Mouse (Mus musculus): ENCODE data around the gene Gpcpd1.

Gpcpd1 gene

DNA sequence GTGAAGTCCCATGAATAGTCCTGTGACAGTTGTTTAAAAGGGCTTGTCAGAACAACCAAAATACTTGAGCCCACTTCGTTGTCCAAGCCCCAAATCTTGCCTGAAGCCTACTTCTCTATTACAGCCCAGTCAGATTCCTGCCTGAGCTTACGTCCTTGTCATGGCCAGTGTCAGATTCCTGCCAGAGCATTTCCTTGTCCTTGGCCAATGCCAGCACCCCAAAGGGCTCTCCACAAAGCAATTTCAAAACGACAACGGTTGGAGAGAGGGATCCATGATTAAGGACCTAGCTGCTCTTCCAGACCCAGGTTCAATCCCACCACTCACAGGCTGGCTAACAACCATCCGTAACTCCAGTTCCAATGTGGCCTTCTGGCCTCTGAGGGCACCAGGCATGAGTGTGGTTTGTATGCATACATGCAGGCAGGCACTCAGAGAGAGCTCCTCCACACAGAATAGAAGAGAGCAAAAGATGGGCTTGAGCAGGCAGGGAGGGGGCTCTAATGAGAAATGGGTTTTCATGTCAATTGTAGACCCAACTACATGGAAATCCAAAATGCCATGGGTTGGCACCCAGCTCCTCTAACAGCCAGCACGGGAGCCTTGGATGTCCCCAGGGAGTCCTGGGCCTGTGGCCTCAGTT lies 70.2 kb downstream of the Gpcpd1 start:
- no peak for DNase-seq (ENCODE audit: low read depth, low spot score)

DNA sequence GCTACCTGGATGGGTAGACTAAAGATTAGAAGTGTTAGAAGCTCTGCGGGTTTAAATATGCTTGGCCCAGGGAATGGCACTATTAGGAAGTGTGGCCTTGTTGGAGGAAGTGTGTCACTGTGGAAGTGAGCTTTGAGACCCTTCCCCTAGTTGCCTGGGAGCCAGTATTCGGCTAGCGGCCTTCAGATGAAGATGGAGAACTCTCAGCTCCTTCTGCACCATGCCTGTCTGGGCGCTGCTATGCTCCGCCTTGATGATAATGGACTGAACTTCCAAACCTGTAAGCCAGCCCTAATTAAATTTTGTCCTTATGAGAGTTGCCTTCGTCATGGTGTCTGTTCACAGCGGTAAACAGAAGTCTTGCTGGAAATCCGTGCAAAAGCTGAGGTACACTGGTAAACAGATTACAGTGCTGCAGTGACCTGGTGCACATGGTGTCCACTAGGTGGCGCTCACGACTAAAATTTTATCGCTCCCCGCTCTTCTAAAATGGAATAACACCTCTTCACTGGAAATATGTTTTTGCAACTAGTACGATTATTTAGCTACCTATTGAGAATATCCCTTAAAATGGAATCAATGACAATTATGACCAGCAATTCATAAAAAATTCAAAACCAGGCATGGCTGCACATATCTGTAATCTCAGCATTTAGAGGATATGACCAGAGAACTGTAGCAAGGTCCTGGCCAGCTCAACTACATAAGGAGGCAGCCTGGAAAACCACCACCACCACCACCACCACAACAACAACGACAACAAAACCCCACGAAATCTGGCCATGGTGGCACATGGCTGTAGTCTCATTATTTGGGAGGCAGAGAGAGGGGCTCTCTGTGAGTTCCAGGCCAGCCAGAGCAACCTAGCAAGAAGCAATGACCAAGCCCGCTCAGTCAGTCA lies 71.1 kb downstream of the Gpcpd1 start:
- DNase-seq (ENCODE audit: low read depth, low spot score) = peak; percentile 82

DNA sequence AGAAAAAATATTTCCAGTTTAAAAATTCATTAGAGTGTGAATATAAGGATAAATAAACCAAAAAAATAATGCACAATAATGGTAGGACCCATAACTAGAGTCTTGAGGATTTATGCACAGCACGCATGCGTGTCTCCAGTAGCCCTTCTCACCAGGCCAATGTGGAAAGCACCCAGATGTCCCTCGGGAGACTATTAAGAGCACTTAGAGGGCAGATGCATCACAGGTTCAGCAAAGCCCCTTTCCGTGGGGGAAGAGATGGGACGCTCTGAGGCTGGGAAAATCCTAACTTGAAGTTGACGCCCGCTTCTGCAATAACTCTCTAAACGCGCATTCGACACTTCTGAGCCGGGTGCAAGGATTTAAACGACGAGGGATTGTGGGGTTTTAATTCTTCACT lies 71.9 kb downstream of the Gpcpd1 start:
- no peak for DNase-seq (ENCODE audit: low read depth, low spot score)

DNA sequence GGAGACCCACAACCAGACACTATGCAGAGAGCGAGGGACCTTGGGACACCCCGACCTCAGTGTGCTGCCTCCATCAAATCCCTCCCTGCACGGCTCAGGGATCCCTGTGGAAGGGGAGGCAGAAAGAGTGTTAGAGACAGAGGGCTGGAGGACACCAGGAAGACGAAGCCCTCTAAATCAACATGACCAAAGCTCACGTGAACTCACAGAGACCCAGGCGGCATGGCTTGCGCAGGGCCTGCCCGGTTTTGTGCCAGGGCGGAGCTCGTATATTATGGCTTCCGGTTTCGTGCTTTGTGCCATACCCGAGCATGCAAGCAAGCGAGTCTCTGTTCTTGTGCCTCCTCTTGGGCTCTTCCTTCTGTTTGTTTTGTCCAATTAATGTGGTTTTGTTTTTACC lies 72.5 kb downstream of the Gpcpd1 start:
- peak; percentile 28 for DNase-seq (ENCODE audit: low read depth, low spot score)

DNA sequence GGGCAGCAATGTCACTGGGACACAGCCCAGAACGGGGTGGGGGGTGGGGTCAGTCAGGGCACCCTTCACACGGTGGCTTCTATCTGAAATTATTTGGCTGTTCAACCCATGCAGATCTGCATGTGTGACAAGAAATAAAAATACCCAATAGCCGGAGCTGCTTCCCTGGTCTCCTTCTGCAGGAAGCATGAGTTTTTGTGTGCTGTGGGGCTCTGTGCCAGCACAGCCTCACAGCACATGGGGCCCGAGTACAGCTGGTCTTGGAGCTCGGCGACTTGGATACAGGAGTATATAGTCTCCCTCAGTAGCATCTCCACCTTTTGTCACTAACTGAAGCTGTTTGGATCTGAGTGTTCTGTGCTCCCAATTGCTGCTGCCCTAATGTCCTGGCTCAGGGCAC lies 73.2 kb downstream of the Gpcpd1 start:
- DNase-seq (ENCODE audit: low read depth, low spot score) = peak; percentile 19

DNA sequence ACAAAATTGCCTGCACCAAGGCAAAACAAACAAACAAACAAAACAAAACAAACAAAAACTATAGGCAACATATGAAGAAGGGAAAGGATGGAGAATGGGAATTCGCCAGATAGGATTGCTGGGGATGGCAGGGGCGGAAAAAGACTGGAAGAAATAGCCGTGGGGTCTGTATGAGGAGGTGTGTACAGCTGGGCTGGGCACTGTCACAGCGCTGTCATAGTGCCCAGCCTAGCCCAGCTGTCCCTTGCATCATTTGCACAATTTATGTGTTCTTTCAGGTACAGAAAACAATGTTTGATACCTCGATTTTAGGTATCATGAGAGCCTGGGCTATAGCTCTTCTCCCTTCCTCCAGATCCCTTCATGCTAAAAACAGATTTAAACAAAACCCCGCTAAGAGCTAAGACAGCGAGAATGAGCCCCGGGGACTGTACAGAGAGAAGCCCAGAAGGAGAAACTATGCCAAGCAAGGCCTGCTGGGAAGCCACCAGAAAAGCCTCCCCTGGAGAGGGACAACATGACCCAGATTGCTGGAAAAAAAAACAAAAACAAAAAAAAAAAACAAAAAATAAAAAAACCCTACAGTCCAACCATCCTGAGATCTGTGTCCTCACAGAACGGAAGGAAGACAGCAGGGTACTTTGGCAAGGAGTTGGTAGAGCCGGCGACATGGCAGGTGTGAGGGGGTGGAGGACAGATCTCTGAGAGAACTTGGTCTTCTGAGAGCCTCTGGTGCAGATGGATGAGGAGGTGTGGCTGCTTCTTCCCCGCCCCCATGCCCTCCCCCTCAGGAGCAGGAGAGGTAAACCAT lies 74.0 kb downstream of the Gpcpd1 start:
- peak; percentile 59 for DNase-seq (ENCODE audit: low read depth, low spot score)

DNA sequence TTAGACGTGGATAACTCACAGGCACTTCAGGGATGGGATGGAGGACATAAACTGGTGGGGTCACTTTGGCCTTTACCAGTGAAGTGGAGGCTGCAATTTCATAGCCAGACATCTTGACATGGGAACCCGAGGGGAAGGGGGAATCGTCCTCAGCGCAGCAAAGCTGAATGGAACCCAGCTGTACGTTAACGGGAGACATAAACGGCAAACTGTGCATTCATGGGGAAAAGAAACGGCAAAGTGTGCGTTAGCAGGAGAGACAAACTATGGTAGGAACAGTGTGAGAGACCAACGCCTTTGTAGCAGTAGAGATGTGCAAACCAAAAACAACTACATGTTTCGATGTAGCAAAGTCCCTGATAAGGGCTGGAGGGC lies 74.6 kb downstream of the Gpcpd1 start:
- no peak for DNase-seq (ENCODE audit: low read depth, low spot score)

DNA sequence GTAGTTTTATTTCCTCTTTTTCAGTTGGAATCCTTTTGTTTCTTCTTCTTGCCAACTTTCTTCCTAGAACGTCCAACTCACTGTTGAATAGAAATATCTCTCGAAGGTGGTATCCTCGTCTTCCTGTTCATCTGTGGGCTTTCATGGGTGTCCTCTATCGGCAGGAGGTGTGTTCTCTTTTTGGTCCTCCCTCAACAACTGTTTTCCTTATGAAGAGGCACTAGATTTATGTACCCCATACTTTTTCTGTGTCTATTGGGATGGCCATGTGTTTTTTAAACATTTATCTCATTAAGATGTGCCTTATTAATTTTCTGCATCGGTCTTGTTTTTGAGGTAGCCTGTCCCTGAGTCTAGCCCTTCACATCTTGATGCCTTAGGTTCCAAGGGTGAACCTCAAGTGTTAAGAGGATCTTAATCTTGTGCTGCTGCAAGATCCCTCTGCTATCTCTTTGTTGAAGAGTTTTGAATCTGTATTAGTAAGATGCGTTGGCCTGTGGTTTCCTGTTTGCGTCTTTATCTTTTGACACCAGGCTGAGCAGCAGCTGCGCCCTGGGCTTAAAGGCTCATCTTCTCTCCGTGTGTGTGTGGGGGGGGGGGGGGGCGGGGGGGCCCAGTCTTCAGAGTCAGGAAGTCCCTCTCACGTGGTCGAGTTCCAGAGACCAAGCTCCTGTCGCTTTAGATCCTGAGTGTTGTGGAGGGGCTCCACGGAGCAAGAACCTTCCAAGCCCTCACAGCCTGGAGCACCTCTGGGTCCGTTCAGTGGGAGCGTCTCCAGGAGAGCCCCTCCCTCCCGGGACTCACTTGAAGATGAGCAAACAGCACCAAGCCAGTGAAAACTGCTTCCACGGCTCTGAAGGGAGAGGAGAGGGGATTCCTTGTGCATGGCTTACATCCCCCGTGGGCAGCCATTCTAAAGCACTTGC lies 75.2 kb downstream of the Gpcpd1 start:
- DNase-seq (ENCODE audit: low read depth, low spot score) = peak; percentile 93

DNA sequence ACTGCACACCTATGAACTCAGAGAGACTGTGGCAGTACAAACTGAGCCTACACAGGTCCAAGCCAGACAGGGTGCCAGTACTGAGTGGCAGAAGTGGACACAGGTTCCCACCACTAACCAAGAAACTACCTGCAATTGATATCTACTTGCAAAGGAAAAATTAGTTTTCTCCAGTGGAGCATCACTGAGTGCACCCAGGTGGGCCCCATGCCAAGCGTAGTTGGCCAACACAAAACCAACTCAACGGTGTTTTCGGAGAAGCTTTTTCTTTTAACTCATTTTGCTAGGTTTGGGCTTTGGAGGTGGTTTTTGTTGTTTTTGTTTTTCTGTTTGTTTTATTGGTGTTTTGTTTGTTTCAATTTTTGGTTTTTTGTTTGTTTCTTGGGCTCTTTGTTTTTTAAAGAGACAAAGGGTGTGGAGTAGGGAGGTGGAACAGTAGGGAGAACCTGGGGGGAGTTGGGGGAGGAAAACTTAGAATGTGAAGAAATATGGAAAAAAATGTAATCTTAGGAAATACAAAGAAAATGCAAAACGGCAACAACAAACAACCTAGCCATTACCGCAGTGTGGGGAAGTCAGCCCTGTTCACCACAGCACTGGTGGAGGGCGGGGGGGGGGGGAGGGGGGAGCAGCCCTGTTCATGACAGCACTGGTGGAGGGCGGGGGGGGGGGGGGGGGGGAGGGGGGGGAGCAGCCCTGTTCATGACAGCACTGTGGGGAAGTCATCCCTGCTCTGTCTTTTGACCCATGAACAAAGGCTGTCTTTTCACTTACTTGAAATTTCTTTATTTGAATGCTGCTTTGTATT lies 76.3 kb downstream of the Gpcpd1 start:
- peak; percentile 68 for DNase-seq (ENCODE audit: low read depth, low spot score)

DNA sequence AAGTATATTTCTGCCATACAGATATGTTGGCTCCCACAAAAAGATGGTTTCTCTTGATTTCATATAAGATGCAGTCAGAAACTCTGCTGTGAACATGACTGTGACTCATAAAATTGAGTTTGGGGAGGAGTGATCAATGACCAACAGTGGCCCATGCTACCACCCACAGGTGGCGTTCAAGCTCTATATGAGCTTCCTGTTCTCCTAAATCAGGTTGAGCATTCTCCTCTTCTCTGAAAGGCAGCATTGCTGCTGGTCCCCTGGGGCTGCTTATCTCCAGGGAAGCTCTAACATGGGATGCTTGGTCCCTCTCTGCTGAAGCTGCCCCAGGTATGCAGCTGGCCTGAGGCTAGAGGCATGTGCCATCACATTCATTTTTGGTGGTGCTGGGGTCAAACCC lies 77.8 kb downstream of the Gpcpd1 start:
- DNase-seq (ENCODE audit: low read depth, low spot score) = peak; percentile 83

DNA sequence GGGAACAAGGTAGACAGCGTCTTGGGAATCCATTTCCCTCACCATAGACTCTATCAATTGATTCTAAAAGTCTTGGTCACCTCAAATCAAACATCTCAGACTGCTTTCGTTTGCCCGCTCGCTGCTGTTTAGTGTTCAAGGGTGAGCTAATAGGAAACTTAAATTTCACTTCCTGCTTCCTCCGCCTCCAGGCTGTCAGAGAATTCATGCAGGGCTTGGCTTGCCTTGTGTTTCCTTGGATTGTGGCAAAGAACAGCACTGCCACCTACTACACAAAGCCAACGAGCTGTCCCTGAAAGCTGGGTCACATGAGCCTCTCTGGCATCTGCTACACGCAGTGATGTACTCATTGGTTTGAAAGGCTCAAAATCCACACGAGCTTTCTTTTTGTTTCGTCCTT lies 78.3 kb downstream of the Gpcpd1 start:
- DNase-seq (ENCODE audit: low read depth, low spot score) = peak; percentile 71

DNA sequence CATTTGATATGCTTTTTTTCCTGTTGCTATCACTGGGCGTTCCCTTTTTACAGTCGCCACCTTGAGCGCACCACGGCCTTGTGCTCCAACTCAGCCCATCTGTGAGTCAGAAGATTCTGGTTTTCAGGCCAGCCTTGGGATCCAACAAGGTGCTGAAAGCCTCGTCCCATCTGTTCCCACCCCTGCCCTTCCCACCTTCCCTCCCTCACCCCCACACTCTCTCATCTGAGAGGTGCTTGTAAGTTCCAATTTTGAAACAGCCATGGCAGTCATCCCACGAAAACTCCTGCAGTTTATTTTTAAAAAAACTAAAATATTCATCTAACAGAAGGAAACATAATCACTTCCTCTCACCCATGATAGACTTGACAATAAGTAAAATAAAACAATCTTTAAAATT lies 80.0 kb downstream of the Gpcpd1 start:
- no peak for DNase-seq (ENCODE audit: low read depth, low spot score)

DNA sequence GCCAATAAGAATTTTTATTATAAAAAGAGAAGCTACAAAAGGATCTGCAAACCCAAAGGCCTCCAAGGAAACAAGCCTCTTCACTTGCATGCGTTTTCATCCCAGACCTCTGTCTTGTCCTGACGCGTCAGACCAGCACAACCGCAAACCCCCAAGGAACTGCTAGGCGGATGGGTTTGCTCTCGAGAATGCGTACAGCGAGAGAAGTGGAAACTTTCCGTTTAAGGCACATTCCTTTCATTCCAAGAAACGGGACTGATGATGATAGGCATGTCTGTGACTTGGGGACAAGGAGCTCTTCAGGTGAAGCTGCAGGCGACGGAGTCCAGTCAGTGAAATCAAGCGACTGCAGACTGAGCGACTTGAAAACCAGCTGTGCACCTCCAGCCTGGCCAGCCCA lies 80.4 kb downstream of the Gpcpd1 start:
- DNase-seq (ENCODE audit: low read depth, low spot score) = no peak

DNA sequence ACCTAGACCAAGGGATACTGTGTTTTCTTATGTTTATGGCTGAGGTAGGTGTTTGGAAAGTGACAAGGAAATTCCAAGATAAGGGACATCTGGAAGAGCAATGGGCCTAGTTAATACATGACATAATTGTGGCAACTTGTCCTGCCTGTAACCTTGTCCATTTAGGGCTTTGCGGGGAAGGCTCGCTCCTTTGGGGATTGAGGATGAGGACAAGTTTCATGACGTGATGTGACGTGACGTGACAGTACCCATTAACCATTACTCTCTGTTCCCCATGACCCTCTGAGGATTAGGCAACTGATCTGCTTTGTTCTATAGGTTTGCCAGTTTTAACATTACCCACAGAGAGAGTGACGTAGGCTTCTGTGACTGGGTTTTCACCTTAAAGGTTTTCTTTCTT lies 81.7 kb downstream of the Gpcpd1 start:
- no peak for DNase-seq (ENCODE audit: low read depth, low spot score)

DNA sequence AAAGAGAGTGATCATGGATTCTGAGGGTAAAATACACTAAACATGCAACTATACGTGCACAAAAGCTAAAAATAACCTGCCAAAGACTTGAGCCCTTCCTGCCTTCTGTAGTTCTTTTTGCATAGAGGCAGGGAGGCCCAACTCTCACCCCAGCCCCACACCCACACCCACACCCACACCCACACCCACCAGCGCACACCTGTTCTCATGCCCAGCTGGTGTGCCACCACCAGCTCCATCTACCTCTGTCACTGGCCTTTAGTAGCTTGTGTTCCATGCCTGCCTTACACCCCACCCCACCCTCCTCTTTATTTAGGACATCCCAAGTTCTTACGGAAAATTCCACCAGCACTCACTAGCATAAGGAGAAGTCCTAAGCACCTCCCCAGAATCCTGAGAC lies 89.2 kb downstream of the Gpcpd1 start:
- no peak for DNase-seq (ENCODE audit: low read depth, low spot score)

DNA sequence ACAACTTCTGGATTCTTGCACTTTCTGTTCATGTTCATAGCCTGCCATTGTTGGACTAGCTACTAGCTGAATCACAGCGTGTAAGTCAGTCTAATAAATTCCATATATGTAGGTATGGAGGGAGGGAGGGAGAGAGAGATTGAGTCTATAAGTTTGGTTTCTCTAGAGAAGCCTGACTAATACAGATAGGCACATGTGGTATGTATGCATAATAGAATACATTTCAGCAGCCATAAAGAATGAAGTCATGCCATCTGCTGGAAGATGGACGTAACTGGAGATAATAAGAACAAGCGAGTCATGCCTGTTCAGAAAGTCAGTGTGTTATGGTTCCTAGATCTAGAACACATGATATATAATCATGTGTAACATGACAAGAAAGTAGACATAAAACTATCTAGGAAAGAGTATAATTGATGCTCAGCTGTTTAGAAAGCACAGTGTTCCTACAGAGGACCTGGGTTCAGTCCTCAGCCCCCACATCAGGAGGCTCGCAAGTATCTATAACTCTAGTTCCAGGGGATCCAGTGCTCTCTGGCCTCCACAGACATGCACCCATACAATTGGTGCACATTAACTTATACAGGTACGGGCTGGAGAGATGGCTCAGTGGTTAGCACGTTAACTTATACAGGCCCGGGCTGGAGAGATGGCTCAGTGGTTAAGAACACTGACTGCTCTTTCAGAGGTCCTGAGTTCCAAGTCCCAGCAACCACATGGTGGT lies 90.0 kb downstream of the Gpcpd1 start:
- peak; percentile 44 for DNase-seq (ENCODE audit: low read depth, low spot score)

DNA sequence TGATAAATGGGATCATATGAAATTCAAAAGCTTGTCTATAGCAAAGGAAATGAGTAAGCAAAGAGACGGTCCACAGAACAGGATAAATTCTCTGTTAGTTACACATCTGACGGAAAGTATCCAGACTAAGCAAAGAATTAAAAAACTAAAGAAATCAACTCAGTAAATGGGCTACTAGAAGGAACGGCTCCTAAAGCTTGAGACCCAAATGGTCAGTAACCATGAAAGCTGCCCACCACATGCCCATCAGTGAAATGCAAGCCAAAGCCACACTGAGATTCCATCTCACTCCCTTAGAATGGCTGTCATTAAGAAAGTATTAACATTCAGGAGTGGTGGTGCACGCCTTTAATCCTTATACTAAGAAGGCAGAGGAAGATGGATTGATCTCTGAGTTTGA lies 94.3 kb downstream of the Gpcpd1 start:
- no peak for DNase-seq (ENCODE audit: low read depth, low spot score)

DNA sequence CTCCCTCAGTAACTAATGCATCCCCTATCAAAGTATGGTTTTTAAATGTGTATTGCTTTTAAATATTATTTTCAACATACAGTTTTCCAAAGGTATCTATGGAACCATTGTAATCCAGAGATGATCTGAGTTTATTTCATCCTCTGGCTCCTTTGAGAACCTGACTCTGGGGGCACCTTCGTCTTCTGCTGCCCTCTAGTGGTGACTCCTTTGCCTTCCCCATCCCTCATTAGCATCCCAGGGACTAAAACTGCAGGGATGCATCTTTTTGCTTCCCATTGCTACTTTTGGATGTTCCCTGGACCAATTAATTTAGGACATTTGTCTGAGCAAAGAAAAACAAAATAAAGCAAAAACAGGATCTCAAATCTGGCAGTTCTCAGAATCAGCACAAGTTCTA lies 102.1 kb downstream of the Gpcpd1 start:
- peak; percentile 53 for DNase-seq (ENCODE audit: low read depth, low spot score)

DNA sequence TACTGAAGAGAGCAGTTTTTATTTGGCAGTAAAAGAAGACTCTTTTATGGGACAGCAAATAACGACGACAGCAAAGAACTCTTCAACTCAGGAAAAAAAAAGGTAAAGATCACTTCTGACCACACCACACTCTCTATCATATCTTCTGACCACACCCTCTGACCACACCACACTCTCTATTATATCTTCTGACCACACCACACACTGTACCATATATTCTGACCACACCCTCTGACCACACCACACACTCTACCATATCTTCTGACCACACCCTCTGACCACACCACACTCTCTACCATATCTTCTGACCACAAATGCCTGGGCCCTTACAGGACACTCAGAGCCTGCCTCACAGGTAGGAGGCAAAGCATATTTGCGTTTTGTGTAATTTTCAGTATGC lies 106.0 kb downstream of the Gpcpd1 start:
- no peak for DNase-seq (ENCODE audit: low read depth, low spot score)

All from CD4-positive helper T cell, adult 2 months (primary cell).